Mouse (Mus musculus) thymus, adult 2 months (tissue): ENCODE results near the gene Zbtb22.

Experiments
- CTCF ChIP-seq: fragments of 200-500 bp; IDR thresholded peaks from 2 replicates; pipeline ENCODE4 v1.5.1; 2012; ENCODE audit warnings: mild to moderate bottlenecking, control low read depth, low read length, moderate library complexity, borderline replicate concordance; ENCODE audit not compliant: control insufficient read depth, poor library complexity, insufficient read depth; ENCODE audit errors: extremely low read depth
- POLR2A ChIP-seq: fragments of 200-500 bp; IDR thresholded peaks from 2 replicates; pipeline ENCODE4 v1.6.1; 2012; ENCODE audit warnings: mild to moderate bottlenecking, low read length, control low read depth, moderate library complexity; ENCODE audit not compliant: control insufficient read depth, poor library complexity, insufficient read depth; ENCODE audit errors: extremely low read depth

DNA sequence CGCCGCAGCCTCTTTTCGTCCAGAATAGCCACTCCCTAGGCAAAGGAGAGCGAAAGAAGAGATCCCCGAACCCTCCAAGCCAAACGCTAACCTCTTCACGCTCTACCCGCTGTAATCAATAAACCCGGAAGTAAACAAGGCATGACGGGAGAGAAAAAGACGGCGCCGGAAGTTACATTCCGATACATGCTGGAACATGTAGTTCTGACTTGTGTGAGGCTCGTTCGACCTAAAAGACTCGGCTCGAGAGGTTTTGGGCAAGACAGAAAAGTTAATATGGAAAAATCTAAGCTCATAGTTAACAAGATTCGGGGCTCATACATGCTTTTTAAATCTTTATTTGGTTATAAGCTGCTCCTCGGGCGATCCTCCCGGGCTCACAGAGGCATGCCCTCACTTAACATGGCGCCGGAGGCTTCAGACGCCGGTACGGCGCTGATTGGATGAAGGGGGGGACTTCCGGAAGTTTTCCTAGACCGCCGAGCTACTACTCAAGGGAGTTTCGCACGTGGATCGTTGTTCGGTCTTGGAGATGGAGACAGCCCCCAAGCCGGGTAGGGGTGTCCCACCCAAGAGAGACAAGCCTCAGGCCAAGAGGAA, 24.6 kb downstream of the Zbtb22 start, which contains the start of the genes Pfdn6 and Wdr46:
- TF ChIP-seq POLR2A (0 out of 2 replicates have a peak, but pooled peaks have one; percentile 10), CTCF (no peak)
